Mouse (Mus musculus) bone marrow macrophage, adult 2 months (primary cell): Measurements from ENCODE around the gene Tut7. TPM values are rescaled to one million over a fixed set of nuclear protein-coding genes. Genes with fewer than 3 reads are reported as not detected.
A peak's percentile ranks its signal among the peaks of the same experiment; 100 is the strongest.

Experiments
- H3K27ac ChIP-seq: 2 replicates; pipeline ENCODE4 v1.5.1; 2012; ENCODE audit warnings: low read depth, low read length; ENCODE audit not compliant: insufficient read depth
- H3K4me1 ChIP-seq: 2 replicates; pipeline ENCODE4 v1.6.1; 2012; ENCODE audit warnings: low read length; ENCODE audit not compliant: control insufficient read depth, insufficient read depth
- H3K4me3 ChIP-seq: 2 replicates; pipeline ENCODE4 v1.5.1; 2012; ENCODE audit warnings: mild to moderate bottlenecking, low read length, moderate library complexity; ENCODE audit not compliant: insufficient read depth
- CTCF ChIP-seq: IDR thresholded peaks from 2 replicates; pipeline ENCODE4 v1.5.1; 2012; ENCODE audit warnings: low read depth, mild to moderate bottlenecking, low read length, moderate library complexity
- POLR2A ChIP-seq: IDR thresholded peaks from 2 replicates; pipeline ENCODE4 v1.6.1; 2012; ENCODE audit warnings: mild to moderate bottlenecking, low read depth, low read length, borderline replicate concordance
- polyA plus RNA-seq: library from polyadenylated mRNA; stranded (reverse); fragments of >200 nt; gene quantifications from 2 replicates; pipeline ENCODE4 v1.2.4, GENCODE M21; 2012; ENCODE audit not compliant: missing spikeins, insufficient read depth, insufficient read length

Gene Tut7
- polyA plus RNA-seq, 1 experiment = 148 TPM

GRCm38 (mm10) chr13:59834786-59835452, 12.0 kb upstream of the Tut7 start:
- no peak for TF ChIP-seq CTCF
- TF ChIP-seq POLR2A = no peak
- peak overlapping the region; percentile 63 for H3K27ac ChIP-seq
- H3K4me3 ChIP-seq = no peak overlapping the region
- H3K4me1 ChIP-seq = peaks cover 5% of the 10 kb centered on the region; the same call in 1 of the 2 replicates

- Histone ChIP-seq H3K4me3 (no peak overlapping the region), H3K27ac (no peak overlapping the region), H3K4me1 (peaks cover 5% of the 10 kb centered on the region; the same call in 1 of the 2 replicates)
- TF ChIP-seq CTCF = no peak
- no peak for TF ChIP-seq POLR2A
These were observed 9.9 kb upstream of the Tut7 start for GRCm38 (mm10) chr13:59832871-59833270.

- Histone ChIP-seq H3K27ac (no peak overlapping the region), H3K4me1 (peaks cover 5% of the 10 kb centered on the region; the same call in 1 of the 2 replicates), H3K4me3 (no peak overlapping the region)
- TF ChIP-seq POLR2A (no peak), CTCF (no peak)
These were observed 9.5 kb upstream of the Tut7 start for GRCm38 (mm10) chr13:59832454-59832853.

- H3K4me3 ChIP-seq = no peak overlapping the region
- TF ChIP-seq CTCF (no peak), POLR2A (no peak)
- H3K4me1 ChIP-seq = peaks cover 6% of the 10 kb centered on the region; the same call in 1 of the 2 replicates
- no peak overlapping the region for H3K27ac ChIP-seq
These were observed 3.0 kb upstream of the Tut7 start for GRCm38 (mm10) chr13:59825966-59826365.

- H3K27ac ChIP-seq = peak overlapping the region; percentile 46; the same call in 1 of the 2 replicates
These were observed 2.1 kb downstream of the Tut7 start for GRCm38 (mm10) chr13:59820836-59821235.

GRCm38 (mm10) chr13:59820114-59820513, 2.8 kb downstream of the Tut7 start:
- peak overlapping the region; percentile 35 for H3K4me3 ChIP-seq
- H3K4me1 ChIP-seq = peaks cover 30% of the 10 kb centered on the region
- TF ChIP-seq CTCF = no peak
- no peak for TF ChIP-seq POLR2A
- H3K27ac ChIP-seq = peak overlapping the region; percentile 42

More at GRCm38 (mm10) chr13:59820836-59821235, 2.1 kb downstream of the Tut7 start:
- peak overlapping the region; percentile 27; the same call in 1 of the 2 replicates for H3K4me3 ChIP-seq
- TF ChIP-seq CTCF (no peak), POLR2A (no peak)
- peaks cover 30% of the 10 kb centered on the region for H3K4me1 ChIP-seq

GRCm38 (mm10) chr13:59817352-59817751, 5.6 kb downstream of the Tut7 start:
- no peak overlapping the region for H3K4me3 ChIP-seq
- H3K4me1 ChIP-seq = peaks cover 30% of the 10 kb centered on the region
- no peak overlapping the region for H3K27ac ChIP-seq
- no peak for TF ChIP-seq CTCF
- no peak for TF ChIP-seq POLR2A

- peaks cover 20% of the 10 kb centered on the region for H3K4me1 ChIP-seq
- no peak overlapping the region for H3K27ac ChIP-seq
- no peak overlapping the region for H3K4me3 ChIP-seq
- TF ChIP-seq POLR2A (no peak), CTCF (no peak)
These were observed 8.8 kb downstream of the Tut7 start for GRCm38 (mm10) chr13:59814109-59814591.

GRCm38 (mm10) chr13:59811581-59811980, 11.4 kb downstream of the Tut7 start:
- TF ChIP-seq CTCF (no peak), POLR2A (no peak)
- no peak overlapping the region for H3K27ac ChIP-seq
- no peak overlapping the region for H3K4me3 ChIP-seq
- 0 out of 2 replicates have a peak, but pooled peaks cover 2% of the 10 kb centered on the region for H3K4me1 ChIP-seq

GRCm38 (mm10) chr13:59801000-59801399, 21.9 kb downstream of the Tut7 start:
- Histone ChIP-seq H3K4me1 (peaks cover 19% of the 10 kb centered on the region), H3K4me3 (no peak overlapping the region), H3K27ac (no peak overlapping the region)
- TF ChIP-seq CTCF (no peak), POLR2A (no peak)
